Mouse (Mus musculus) hindbrain, embryonic 13.5 days (tissue): ENCODE data around the gene Gm20441. TPM values are rescaled to one million over a fixed set of nuclear protein-coding genes. Genes with fewer than 3 reads are reported as not detected.
"Not testable (repeated sequence)": the region's sequence is repeated elsewhere in the genome, so short reads cannot be mapped to it uniquely, and the experiment has no call there.

Experiments
- ATAC-seq: fragments of 200-750 bp; cut with Nextera tagmentation; 2 replicates; pipeline ENCODE4 v1.8.0; 2017; ENCODE audit warnings: moderate TSS enrichment; ENCODE audit not compliant: low FRiP score
- H3K27ac ChIP-seq: fragments of 300-500 bp; sonication (generic); 2 replicates; pipeline ENCODE4 v1.5.1; 2015; ENCODE audit warnings: inconsistent platforms, mild to moderate bottlenecking, moderate library complexity
- H3K27me3 ChIP-seq: fragments of 300-500 bp; sonication (generic); 2 replicates; pipeline ENCODE4 v1.6.1; 2015; ENCODE audit warnings: mild to moderate bottlenecking, inconsistent platforms
- H3K36me3 ChIP-seq: fragments of 300-500 bp; sonication (generic); 2 replicates; pipeline ENCODE4 v1.6.1; 2015; ENCODE audit warnings: mild to moderate bottlenecking, inconsistent platforms
- H3K4me1 ChIP-seq: fragments of 300-500 bp; sonication (generic); replicated peaks from 2 replicates; pipeline ENCODE4 v1.6.1; 2015; ENCODE audit warnings: inconsistent platforms
- H3K4me2 ChIP-seq: fragments of 300-500 bp; sonication (generic); 2 replicates; pipeline ENCODE4 v1.6.1; 2015; ENCODE audit warnings: inconsistent platforms, mild to moderate bottlenecking, moderate library complexity
- H3K4me3 ChIP-seq: fragments of 300-500 bp; sonication (generic); 2 replicates; pipeline ENCODE4 v1.5.1; 2015; ENCODE audit warnings: mild to moderate bottlenecking, inconsistent platforms
- H3K9ac ChIP-seq: fragments of 300-500 bp; sonication (generic); 2 replicates; pipeline ENCODE4 v1.6.1; 2015; ENCODE audit warnings: mild to moderate bottlenecking, inconsistent platforms
- H3K9me3 ChIP-seq: fragments of 300-500 bp; sonication (generic); 2 replicates; pipeline ENCODE4 v1.6.1; 2016; ENCODE audit warnings: inconsistent platforms
- WGBS: fragments of 180-500 bp; shearing (Covaris S2); methylation state at CpG from one replicate; pipeline ENCODE4 v1.1.7; 2015; 5-methylcytosine and 5-hydroxymethylcytosine counted together
- polyA plus RNA-seq: library from polyadenylated mRNA; unstranded; fragments of >200 nt; fragmentation: Nextera tagmentation; extraction: Ambion mirVana; gene quantifications from 2 replicates; pipeline ENCODE4 v1.2.1, GENCODE M21; 2015

The Gm20441 gene
- polyA plus RNA-seq, 1 experiment from 2014 or later: not detected

DNA sequence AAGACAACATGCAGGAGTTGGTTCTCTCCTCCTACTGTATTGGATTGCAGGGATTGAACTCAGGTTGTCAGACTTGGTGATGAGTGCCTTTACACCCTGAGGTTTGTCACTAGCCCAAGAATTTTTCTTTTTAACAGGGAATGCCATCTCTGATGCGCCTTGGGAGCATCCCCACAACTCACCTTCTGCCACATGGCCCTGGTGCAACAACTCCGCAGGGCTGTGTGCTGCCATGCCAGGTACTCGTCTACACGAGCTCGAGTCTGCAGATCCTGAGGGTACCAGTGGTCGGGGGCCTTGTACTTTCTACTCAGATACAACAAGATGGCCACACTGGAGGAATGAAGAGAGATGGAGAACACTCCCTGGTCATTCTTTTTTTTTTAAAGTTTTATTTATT, 4.2 kb downstream of the Gm20441 start:
- no peak overlapping the region for H3K4me3 ChIP-seq
- H3K27ac ChIP-seq: no peak overlapping the region
- no peak for ATAC-seq
- H3K9me3 ChIP-seq: no peaks in the 10 kb centered on the region
- H3K9ac ChIP-seq: no peak overlapping the region
- H3K36me3 ChIP-seq: no peaks in the 10 kb centered on the region
- WGBS: 86% methylated on average over 6 of the region's 6 CpGs
- no peak overlapping the region for H3K4me2 ChIP-seq
- H3K4me1 ChIP-seq: peaks cover 26% of the 10 kb centered on the region
- peaks cover 54% of the 10 kb centered on the region for H3K27me3 ChIP-seq

DNA sequence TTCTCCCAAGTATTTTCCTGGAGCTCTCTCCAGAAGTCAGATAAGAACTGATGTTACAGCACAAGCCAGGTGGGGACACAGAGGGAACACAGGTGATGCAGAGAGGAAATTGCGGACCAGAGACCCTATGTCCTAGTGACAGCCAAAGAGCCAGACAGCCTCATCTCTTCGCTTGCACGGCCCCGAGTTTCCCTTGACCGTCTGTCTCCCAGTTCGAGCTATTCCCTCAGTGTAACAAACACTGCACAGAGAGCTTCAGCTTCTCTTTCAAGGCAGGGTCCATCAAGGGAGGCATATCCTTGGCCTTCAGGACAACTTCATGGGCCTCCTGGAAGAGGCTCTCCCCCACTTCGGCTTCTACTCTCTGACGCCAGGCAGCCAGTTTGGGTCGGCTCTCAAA, 6.2 kb downstream of the Gm20441 start:
- WGBS: 96% methylated on average over 9 of the region's 9 CpGs
- no peak overlapping the region for H3K27ac ChIP-seq
- H3K4me1 ChIP-seq: peaks cover 16% of the 10 kb centered on the region
- H3K4me3 ChIP-seq: no peak overlapping the region
- H3K36me3 ChIP-seq: no peaks in the 10 kb centered on the region
- peaks cover 35% of the 10 kb centered on the region for H3K27me3 ChIP-seq
- ATAC-seq: no peak
- no peak overlapping the region for H3K4me2 ChIP-seq
- H3K9ac ChIP-seq: no peak overlapping the region
- no peaks in the 10 kb centered on the region for H3K9me3 ChIP-seq

DNA sequence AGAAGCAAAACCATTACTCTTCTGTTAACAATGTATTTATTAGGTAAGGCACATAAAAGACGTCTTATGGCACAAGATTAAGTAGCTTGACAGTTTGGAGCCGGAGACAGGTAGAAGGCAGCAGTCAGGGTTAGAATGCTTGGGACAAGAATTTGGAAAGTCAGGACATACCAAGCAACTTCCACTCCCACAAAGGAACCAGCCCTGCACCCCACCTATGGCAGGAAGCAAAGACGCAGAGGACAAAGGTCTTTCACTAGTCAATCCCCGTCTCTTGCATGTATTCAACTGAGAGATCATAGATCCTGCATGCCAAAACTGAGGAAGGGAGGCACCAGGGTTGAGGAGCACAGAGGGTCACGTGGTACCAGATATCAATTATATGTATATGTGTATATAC, 6.7 kb downstream of the Gm20441 start:
- Histone ChIP-seq H3K36me3 (no peaks in the 10 kb centered on the region), H3K27me3 (peaks cover 30% of the 10 kb centered on the region), H3K4me3 (no peak overlapping the region), H3K9me3 (no peaks in the 10 kb centered on the region), H3K4me1 (peaks cover 16% of the 10 kb centered on the region), H3K9ac (no peak overlapping the region), H3K4me2 (no peak overlapping the region), H3K27ac (no peak overlapping the region)
- WGBS: 92% methylated on average over 5 of the region's 5 CpGs
- ATAC-seq: no peak

DNA sequence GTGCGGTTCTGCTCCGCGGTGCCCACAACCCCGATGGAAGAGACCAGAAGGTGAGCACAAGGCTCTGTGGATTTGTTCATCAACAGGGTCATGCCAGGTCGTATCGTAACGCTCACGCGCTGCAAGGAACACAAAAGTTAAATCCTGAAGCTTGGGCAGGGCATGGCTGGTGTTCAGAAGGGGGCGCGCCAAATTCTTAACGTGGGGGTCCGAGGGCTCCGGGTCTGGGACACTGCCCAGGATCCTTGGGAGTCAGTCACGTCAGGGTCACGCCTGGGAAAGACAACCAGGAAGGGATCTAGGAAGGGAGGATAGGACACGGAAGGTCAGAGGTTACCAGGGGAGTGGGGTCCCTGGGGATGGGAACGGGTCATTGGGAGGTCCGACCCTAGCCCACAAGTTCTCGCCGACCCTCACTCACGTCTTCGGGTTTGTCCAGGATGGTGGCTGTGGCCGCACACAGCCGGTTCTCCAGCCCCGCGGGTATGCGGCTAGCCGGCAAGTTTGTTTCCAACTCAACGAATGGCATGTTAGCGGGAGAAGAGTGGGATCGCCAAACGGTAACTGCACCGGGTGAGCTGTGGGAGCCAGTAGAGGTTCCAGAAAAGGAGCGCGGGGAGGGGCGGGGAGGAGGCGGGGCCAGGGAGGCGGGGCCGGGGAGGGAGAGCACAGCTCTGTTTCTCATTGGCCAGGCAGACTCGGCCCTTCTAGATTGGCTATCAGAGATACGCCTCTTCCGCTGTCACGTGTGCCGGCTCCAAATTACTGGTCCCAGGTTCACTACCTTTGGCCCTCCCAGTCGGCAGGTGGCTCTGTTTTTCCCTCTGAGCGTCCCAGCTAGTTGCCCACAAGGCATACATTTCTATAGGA, 7.7 kb downstream of the Gm20441 start, which contains the start of gene Ddt:
Gene Ddt, minus strand, starts transcription at position 620 of the 870 bp plus-strand sequence.
- peaks cover 20% of the 10 kb centered on the region for H3K27me3 ChIP-seq
- no peaks in the 10 kb centered on the region for H3K9me3 ChIP-seq
- H3K4me3 ChIP-seq: peak within 1 kb of the TSS; percentile 57
- H3K27ac ChIP-seq: no peak within 1 kb of the TSS; the same call in 1 of the 2 replicates
- under 1% methylated on average over 47 of the region's 47 CpGs for WGBS
- H3K36me3 ChIP-seq: no peaks in the 10 kb centered on the region
- peaks cover 16% of the 10 kb centered on the region for H3K4me1 ChIP-seq
- H3K4me2 ChIP-seq: peak within 1 kb of the TSS; percentile 98
- peak; percentile 97 for ATAC-seq
- H3K9ac ChIP-seq: peak within 1 kb of the TSS; percentile 77

DNA sequence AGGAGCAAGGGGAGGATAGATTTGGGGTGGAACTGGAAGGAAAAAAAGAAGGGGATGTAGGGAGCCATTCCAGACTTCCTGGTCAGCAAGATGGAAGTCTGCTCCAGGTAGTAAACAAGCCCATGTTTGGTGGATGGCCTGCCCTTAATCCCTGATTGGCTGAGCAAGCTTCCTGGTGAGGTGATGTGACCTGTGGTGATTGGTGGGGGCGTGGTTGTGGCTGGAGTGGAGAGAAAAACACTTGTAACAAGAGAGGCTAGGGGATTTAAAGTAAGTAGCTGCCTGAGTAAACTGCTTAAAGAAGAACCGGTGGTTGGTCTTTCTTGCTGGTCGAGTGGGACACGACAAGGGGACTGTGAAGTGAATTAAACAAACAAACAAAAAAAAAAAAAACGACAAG, 13.0 kb downstream of the Gm20441 start:
- H3K27ac ChIP-seq, H3K36me3 ChIP-seq, H3K4me2 ChIP-seq, ATAC-seq, H3K27me3 ChIP-seq, H3K4me3 ChIP-seq, H3K9me3 ChIP-seq, H3K9ac ChIP-seq: not testable (repeated sequence)
- H3K4me1 ChIP-seq: peaks cover 22% of the 10 kb centered on the region
- WGBS: 52% methylated on average over 5 of the region's 5 CpGs

DNA sequence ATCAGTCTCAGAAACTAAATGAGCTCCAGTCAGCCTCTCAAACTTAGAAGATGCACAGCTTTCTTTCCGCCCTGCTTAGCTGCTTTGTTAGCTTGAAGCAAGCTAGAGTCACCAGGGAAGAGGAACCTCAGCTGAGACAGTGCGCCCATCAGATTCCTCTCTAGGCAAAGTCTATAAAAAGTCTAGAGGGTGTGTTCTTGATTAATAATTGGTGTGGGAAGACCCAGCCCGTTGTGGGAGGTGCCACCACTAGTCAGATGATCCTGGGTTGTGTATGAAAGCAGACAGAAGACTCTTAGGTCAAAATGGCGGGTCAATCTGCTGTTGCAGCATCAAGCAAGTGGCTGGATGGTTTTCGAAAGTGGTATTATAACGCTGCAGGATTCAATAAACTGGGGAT, 13.9 kb downstream of the Gm20441 start:
- 94% methylated on average over 6 of the region's 6 CpGs for WGBS
- no peak overlapping the region for H3K4me3 ChIP-seq
- no peak for ATAC-seq
- no peak overlapping the region for H3K27ac ChIP-seq
- H3K36me3 ChIP-seq: no peaks in the 10 kb centered on the region; the same call in 1 of the 2 replicates
- H3K27me3 ChIP-seq: no peaks in the 10 kb centered on the region
- H3K9me3 ChIP-seq: no peaks in the 10 kb centered on the region
- H3K9ac ChIP-seq: no peak overlapping the region
- peaks cover 20% of the 10 kb centered on the region for H3K4me1 ChIP-seq
- H3K4me2 ChIP-seq: no peak overlapping the region

DNA sequence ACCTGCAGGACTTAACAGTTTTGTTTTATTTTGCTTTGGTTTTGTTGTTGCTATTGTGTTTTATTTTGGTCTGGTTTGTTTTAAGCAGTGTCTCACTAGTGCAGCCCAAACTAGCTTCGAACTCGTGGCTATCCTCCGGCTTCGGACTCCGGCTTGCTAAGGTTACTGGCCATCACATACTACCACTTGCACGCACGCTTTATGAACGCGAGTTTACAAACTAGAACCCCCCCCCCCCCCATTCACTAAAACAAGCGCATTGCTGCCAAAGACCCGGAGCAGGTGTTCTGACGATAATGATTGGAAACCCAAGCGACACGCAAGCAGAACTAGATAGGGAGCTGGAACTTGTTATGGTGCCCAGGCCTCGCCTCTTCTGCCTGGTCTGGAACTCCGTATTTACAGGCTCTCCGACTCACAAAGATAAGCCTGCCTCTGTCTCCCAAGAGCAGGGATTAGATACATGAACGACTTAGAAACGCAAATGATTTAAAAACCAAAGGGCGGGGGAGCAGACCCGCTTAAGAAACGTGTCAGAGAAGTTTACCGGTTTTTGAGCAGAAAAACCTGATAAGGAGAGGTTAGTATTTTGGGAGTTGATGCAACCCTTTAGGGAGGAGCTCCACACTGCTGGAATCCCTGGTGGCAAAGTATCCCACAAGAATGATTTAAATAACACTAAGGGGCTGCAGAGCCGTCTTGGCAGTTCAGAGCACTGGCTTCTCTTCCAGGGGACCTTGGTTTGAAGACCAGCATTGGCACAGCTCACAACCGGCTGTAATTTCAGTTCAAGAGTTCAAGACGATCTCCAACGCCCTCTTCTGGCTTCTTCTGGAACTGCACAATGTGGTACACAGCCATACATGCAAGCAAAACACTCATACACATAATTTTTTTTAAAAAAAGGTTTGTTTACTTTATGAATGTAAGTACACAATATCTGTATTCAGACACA, 16.0 kb downstream of the Gm20441 start:
- H3K27ac ChIP-seq: peak overlapping the region; percentile 84
- peak; percentile 29 for ATAC-seq
- H3K9ac ChIP-seq: peak overlapping the region; percentile 91
- no peaks in the 10 kb centered on the region for H3K27me3 ChIP-seq
- H3K4me2 ChIP-seq: peak overlapping the region; percentile 86
- H3K9me3 ChIP-seq: no peaks in the 10 kb centered on the region
- H3K4me3 ChIP-seq: peak overlapping the region; percentile 86
- H3K4me1 ChIP-seq: peaks cover 21% of the 10 kb centered on the region
- WGBS: 2% methylated on average over 27 of the region's 27 CpGs
- H3K36me3 ChIP-seq: peaks cover 9% of the 10 kb centered on the region

DNA sequence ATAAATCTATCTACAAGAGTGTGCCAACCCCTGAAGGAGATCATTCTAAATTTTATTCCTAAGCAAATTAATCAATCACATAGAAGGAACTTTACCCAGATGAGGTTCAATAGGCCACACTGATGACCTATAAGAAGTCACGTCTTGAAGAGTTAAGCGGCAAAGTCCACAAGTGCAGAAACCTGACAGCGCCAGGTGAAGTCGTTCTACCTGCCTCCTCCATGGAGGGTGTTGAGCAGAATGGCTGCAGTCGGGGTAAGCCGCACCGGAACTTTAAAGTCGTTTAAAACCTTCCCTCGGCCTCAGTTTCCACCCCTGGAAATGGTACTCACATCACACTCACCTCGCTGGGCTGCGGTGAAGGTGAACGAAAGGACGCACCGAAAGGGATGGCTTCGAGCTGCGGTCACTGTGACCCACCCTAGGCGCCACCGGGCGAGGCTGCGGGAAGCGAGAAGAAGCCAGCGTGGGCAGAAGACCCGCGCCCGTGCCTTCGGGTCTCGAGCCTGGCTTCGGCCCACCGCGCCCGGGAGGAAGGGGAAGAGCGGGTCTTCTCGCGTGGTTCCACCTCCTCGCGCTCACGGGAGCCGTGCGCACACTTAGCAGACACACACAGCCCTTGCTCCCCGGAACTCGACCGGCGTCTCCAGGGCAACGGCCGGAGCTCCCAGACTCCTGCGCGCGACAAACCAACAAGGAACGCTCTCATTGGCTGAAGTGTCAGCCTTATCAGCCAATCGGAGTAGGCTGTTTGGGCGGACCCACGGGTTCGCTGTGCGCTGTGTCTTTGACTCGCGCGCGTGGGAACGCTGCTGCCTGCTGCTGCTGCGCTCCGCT, 16.9 kb downstream of the Gm20441 start, which contains the start of gene Cabin1:
Gene Cabin1, minus strand, starts transcription at position 660 of the 837 bp plus-strand sequence.
- Histone ChIP-seq H3K4me3 (peak within 1 kb of the TSS; percentile 86), H3K27ac (peak within 1 kb of the TSS; percentile 84), H3K9ac (peak within 1 kb of the TSS; percentile 91), H3K9me3 (no peaks in the 10 kb centered on the region), H3K27me3 (no peaks in the 10 kb centered on the region), H3K4me2 (peak within 1 kb of the TSS; percentile 86), H3K36me3 (peaks cover 9% of the 10 kb centered on the region), H3K4me1 (peaks cover 21% of the 10 kb centered on the region)
- WGBS: under 1% methylated on average over 60 of the region's 61 CpGs
- ATAC-seq: peak; percentile 99

DNA sequence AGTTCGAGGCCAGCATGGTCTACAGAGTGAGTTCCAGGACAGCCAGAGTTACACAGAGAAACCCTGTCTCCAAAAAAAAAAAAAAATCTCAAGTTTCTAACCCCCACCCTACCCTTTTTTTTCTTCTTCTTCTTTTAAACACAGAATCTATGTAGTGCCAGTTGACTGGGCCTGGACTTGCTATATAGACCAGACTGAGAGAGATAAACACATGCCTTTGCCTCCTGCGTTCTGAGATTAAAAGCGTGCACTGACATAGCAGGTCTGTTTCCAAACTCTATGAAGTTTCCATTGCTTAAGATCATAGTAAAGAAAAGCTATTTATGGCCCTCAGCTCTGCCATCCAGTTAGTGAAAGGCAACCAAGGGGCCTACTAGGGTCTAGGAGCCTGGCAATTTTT, 18.3 kb downstream of the Gm20441 start:
- Histone ChIP-seq H3K27ac (no peak overlapping the region), H3K4me2 (peak overlapping the region; percentile 86), H3K9ac (peak overlapping the region; percentile 43), H3K4me1 (peaks cover 21% of the 10 kb centered on the region), H3K27me3 (no peaks in the 10 kb centered on the region), H3K9me3 (no peaks in the 10 kb centered on the region; the same call in 1 of the 2 replicates), H3K4me3 (peak overlapping the region; percentile 27; the same call in 1 of the 2 replicates), H3K36me3 (peaks cover 16% of the 10 kb centered on the region)
- WGBS: 100% methylated on average over 3 of the region's 3 CpGs
- ATAC-seq: no peak

DNA sequence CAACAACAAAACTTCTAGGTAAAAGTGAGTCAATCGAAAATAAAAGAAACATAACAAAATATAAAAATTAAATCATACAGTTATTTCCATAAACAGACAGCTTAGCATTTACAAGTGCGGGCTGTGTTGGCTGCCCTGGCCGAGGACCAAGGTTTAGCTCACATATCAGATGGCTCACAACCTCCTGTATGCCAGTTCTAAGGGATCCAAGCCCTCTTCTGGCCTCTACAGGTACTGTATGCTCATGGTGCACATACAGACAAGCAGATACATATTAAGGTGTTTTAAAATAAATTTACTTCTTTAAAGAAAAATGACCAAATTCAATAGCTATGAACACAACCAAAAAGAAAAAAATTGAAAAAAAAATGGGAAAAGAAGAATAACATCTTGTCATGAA, 20.4 kb downstream of the Gm20441 start:
- H3K9me3 ChIP-seq: no peaks in the 10 kb centered on the region; the same call in 1 of the 2 replicates
- H3K4me1 ChIP-seq: peaks cover 21% of the 10 kb centered on the region
- WGBS: 98% methylated on average over 3 of the region's 3 CpGs
- no peak overlapping the region for H3K4me3 ChIP-seq
- no peak for ATAC-seq
- no peak overlapping the region for H3K9ac ChIP-seq
- peaks cover 24% of the 10 kb centered on the region for H3K36me3 ChIP-seq
- H3K4me2 ChIP-seq: no peak overlapping the region
- H3K27me3 ChIP-seq: no peaks in the 10 kb centered on the region
- H3K27ac ChIP-seq: no peak overlapping the region

DNA sequence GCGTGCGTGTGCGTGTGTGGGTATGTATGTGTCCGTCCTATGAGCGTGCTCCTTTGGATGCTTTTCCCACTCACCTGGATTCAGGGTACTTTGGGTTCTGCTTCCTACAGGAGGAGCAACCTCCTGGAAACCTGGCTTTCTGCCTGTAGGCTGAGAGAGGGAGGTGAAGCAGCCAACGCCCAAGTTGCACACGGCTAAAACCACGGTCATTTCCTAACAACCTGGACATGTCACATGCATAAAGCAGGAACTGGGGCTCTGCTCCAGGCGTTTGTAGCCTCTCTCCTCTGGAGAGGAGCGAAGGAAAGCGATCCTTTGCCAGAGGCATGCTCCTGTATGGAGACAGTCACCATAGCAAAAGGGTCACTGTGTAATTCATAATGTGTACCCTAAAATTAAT, 24.0 kb downstream of the Gm20441 start:
- H3K4me2 ChIP-seq: no peak overlapping the region
- WGBS: 94% methylated on average over 11 of the region's 11 CpGs
- peaks cover 3% of the 10 kb centered on the region; the same call in 1 of the 2 replicates for H3K4me1 ChIP-seq
- peaks cover 59% of the 10 kb centered on the region for H3K36me3 ChIP-seq
- no peak overlapping the region for H3K4me3 ChIP-seq
- H3K27me3 ChIP-seq: no peaks in the 10 kb centered on the region
- no peak overlapping the region for H3K9ac ChIP-seq
- H3K27ac ChIP-seq: no peak overlapping the region
- no peak for ATAC-seq
- H3K9me3 ChIP-seq: no peaks in the 10 kb centered on the region; the same call in 1 of the 2 replicates
